Mouse (Mus musculus) E14TG2a.4 (cell line): ENCODE data around the gene Aifm2.
A peak's percentile ranks its signal among the peaks of the same experiment; 100 is the strongest.

Source experiments
- H3K27me3 ChIP-seq: 2 replicates; pipeline ENCODE4 v1.6.1; 2014; ENCODE audit warnings: low read length, control low read depth; ENCODE audit not compliant: insufficient read depth
- H3K36me3 ChIP-seq: 2 replicates; pipeline ENCODE4 v1.6.1; 2014; ENCODE audit warnings: low read length, control low read depth; ENCODE audit not compliant: insufficient read depth
- H3K4me1 ChIP-seq: replicated peaks from 2 replicates; pipeline ENCODE4 v1.6.1; 2014; ENCODE audit warnings: low read depth, low read length, control low read depth
- H3K4me3 ChIP-seq: replicated peaks from 2 replicates; pipeline ENCODE4 v1.5.1; 2014; ENCODE audit warnings: mild to moderate bottlenecking, low read length
- H3K9me3 ChIP-seq: 2 replicates; pipeline ENCODE4 v1.6.1; 2014; ENCODE audit warnings: low read length, control low read depth
- CTCF ChIP-seq: conservative IDR thresholded peaks from 2 replicates; pipeline ENCODE4 v1.5.1; 2014; ENCODE audit warnings: low read length
- NANOG ChIP-seq: IDR thresholded peaks from 2 replicates; pipeline ENCODE4 v1.6.1; 2014; ENCODE audit warnings: borderline replicate concordance, low read length, mixed read lengths
- POU5F1 ChIP-seq: IDR thresholded peaks from 2 replicates; pipeline ENCODE4 v1.6.1; 2014; ENCODE audit warnings: low read length, borderline replicate concordance

The Aifm2 gene

GRCm38 (mm10) chr10:61722215-61722614 lies 7.2 kb downstream of the Aifm2 start:
- Histone ChIP-seq H3K36me3 (no peaks in the 10 kb centered on the region), H3K4me3 (no peak overlapping the region), H3K9me3 (no peaks in the 10 kb centered on the region), H3K27me3 (no peaks in the 10 kb centered on the region; the same call in 1 of the 2 replicates), H3K4me1 (peaks cover 26% of the 10 kb centered on the region)
- TF ChIP-seq CTCF = no peak
- TF ChIP-seq POU5F1 = no peak
- no peak for TF ChIP-seq NANOG

- H3K4me3 ChIP-seq = no peak overlapping the region
- no peaks in the 10 kb centered on the region for H3K9me3 ChIP-seq
- H3K4me1 ChIP-seq = peaks cover 26% of the 10 kb centered on the region
- TF ChIP-seq POU5F1 = no peak
- no peak for TF ChIP-seq CTCF
- TF ChIP-seq NANOG = no peak
- H3K36me3 ChIP-seq = peaks cover 8% of the 10 kb centered on the region
- no peaks in the 10 kb centered on the region; the same call in 1 of the 2 replicates for H3K27me3 ChIP-seq
These were observed 8.2 kb downstream of the Aifm2 start for GRCm38 (mm10) chr10:61723271-61723670.

- TF ChIP-seq POU5F1 = no peak
- no peak for TF ChIP-seq CTCF
- TF ChIP-seq NANOG = no peak
- Histone ChIP-seq H3K27me3 (no peaks in the 10 kb centered on the region), H3K4me1 (peaks cover 46% of the 10 kb centered on the region), H3K4me3 (no peak overlapping the region), H3K9me3 (no peaks in the 10 kb centered on the region), H3K36me3 (peaks cover 20% of the 10 kb centered on the region)
These were observed 14.1 kb downstream of the Aifm2 start for GRCm38 (mm10) chr10:61729181-61729580.

GRCm38 (mm10) chr10:61730171-61730570 lies 15.1 kb downstream of the Aifm2 start:
- no peak overlapping the region for H3K4me3 ChIP-seq
- TF ChIP-seq POU5F1 (no peak), CTCF (peak; percentile 37)
- H3K27me3 ChIP-seq = no peaks in the 10 kb centered on the region
- H3K4me1 ChIP-seq = peaks cover 52% of the 10 kb centered on the region
- H3K9me3 ChIP-seq = no peaks in the 10 kb centered on the region
- H3K36me3 ChIP-seq = peaks cover 20% of the 10 kb centered on the region

- Histone ChIP-seq H3K36me3 (peaks cover 29% of the 10 kb centered on the region), H3K9me3 (no peaks in the 10 kb centered on the region), H3K4me1 (peaks cover 44% of the 10 kb centered on the region), H3K4me3 (no peak overlapping the region), H3K27me3 (no peaks in the 10 kb centered on the region)
- TF ChIP-seq POU5F1 = no peak
- TF ChIP-seq NANOG = no peak
- peak; percentile 94 for TF ChIP-seq CTCF
These were observed 19.3 kb downstream of the Aifm2 start for GRCm38 (mm10) chr10:61734377-61734776.

- Histone ChIP-seq H3K27me3 (no peaks in the 10 kb centered on the region), H3K9me3 (no peaks in the 10 kb centered on the region), H3K36me3 (peaks cover 46% of the 10 kb centered on the region), H3K4me1 (peaks cover 48% of the 10 kb centered on the region), H3K4me3 (no peak overlapping the region)
- TF ChIP-seq NANOG (no peak), CTCF (no peak), POU5F1 (no peak)
These were observed 21.6 kb downstream of the Aifm2 start for GRCm38 (mm10) chr10:61736671-61737078.

GRCm38 (mm10) chr10:61737537-61737936 lies 22.5 kb downstream of the Aifm2 start:
- Histone ChIP-seq H3K27me3 (no peaks in the 10 kb centered on the region), H3K4me1 (peaks cover 46% of the 10 kb centered on the region), H3K4me3 (no peak overlapping the region), H3K36me3 (peaks cover 55% of the 10 kb centered on the region), H3K9me3 (no peaks in the 10 kb centered on the region)
- TF ChIP-seq POU5F1 (no peak), NANOG (no peak), CTCF (no peak)

- Histone ChIP-seq H3K36me3 (peaks cover 61% of the 10 kb centered on the region), H3K27me3 (no peaks in the 10 kb centered on the region), H3K9me3 (no peaks in the 10 kb centered on the region), H3K4me1 (peaks cover 42% of the 10 kb centered on the region), H3K4me3 (no peak overlapping the region)
- TF ChIP-seq POU5F1 = no peak
- TF ChIP-seq CTCF = no peak
- TF ChIP-seq NANOG = no peak
These were observed 23.1 kb downstream of the Aifm2 start for GRCm38 (mm10) chr10:61738126-61738525.

- Histone ChIP-seq H3K4me3 (no peak overlapping the region), H3K36me3 (peaks cover 75% of the 10 kb centered on the region), H3K27me3 (no peaks in the 10 kb centered on the region), H3K9me3 (no peaks in the 10 kb centered on the region), H3K4me1 (peaks cover 29% of the 10 kb centered on the region)
- TF ChIP-seq NANOG (no peak), POU5F1 (no peak), CTCF (no peak)
These were observed 26.2 kb downstream of the Aifm2 start for GRCm38 (mm10) chr10:61741306-61741705.
